Mouse (Mus musculus) midbrain, embryonic 16.5 days (tissue): ENCODE data around the gene Zgrf1. TPM values are rescaled to one million over a fixed set of nuclear protein-coding genes. Genes with fewer than 3 reads are reported as not detected.
A peak's percentile ranks its signal among the peaks of the same experiment; 100 is the strongest.

ENCODE experiments used
- ATAC-seq: fragments of 200-750 bp; cut with Nextera tagmentation; 2 replicates; pipeline ENCODE4 v1.8.0; 2017; ENCODE audit warnings: moderate TSS enrichment
- H3K27ac ChIP-seq: fragments of 300-500 bp; sonication (generic); 2 replicates; pipeline ENCODE4 v1.5.1; 2014; ENCODE audit warnings: mild to moderate bottlenecking, low read length, mixed read lengths
- H3K27me3 ChIP-seq: fragments of 300-500 bp; sonication (generic); 2 replicates; pipeline ENCODE4 v1.6.1; 2014; ENCODE audit warnings: low read depth, low read length, mixed read lengths; ENCODE audit not compliant: control insufficient read depth, insufficient read depth
- H3K36me3 ChIP-seq: fragments of 300-500 bp; sonication (generic); 2 replicates; pipeline ENCODE4 v1.6.1; 2014; ENCODE audit warnings: mild to moderate bottlenecking, low read length, moderate library complexity, mixed read lengths; ENCODE audit not compliant: control insufficient read depth, insufficient read depth
- H3K4me1 ChIP-seq: fragments of 300-500 bp; sonication (generic); 2 replicates; pipeline ENCODE4 v1.6.1; 2014; ENCODE audit warnings: mild to moderate bottlenecking, low read length, mixed read lengths; ENCODE audit not compliant: control insufficient read depth, insufficient read depth
- H3K4me2 ChIP-seq: fragments of 300-500 bp; sonication (generic); 2 replicates; pipeline ENCODE4 v1.6.1; 2014; ENCODE audit warnings: mild to moderate bottlenecking, low read length, mixed read lengths
- H3K4me3 ChIP-seq: fragments of 300-500 bp; sonication (generic); 2 replicates; pipeline ENCODE4 v1.5.1; 2014; ENCODE audit warnings: low read depth, mild to moderate bottlenecking, low read length, moderate library complexity, mixed read lengths
- H3K9ac ChIP-seq: fragments of 300-500 bp; sonication (generic); 2 replicates; pipeline ENCODE4 v1.6.1; 2014; ENCODE audit warnings: low read depth, low read length, mixed read lengths
- H3K9me3 ChIP-seq: fragments of 300-500 bp; sonication (generic); replicated peaks from 2 replicates; pipeline ENCODE4 v1.6.1; 2014; ENCODE audit warnings: mild to moderate bottlenecking, low read length, mixed read lengths; ENCODE audit not compliant: control insufficient read depth, poor library complexity, severe bottlenecking
- WGBS: fragments of 180-500 bp; shearing (Covaris S2); extraction: QIAGEN DNeasy Blood & Tissue Kit; methylation state at CpG from one replicate; pipeline ENCODE4 v1.1.7; 2014; 5-methylcytosine and 5-hydroxymethylcytosine counted together
- polyA plus RNA-seq: library from polyadenylated mRNA; unstranded; fragments of >200 nt; fragmentation: Nextera tagmentation; extraction: Ambion mirVana; gene quantifications from 2 replicates; pipeline ENCODE4 v1.2.1, GENCODE M21; 2015

Zgrf1 gene
- polyA plus RNA-seq, 1 experiment from 2014 or later: 2.4 TPM

GRCm38 (mm10) chr3:127552434-127552972, 786 bp upstream of the Zgrf1 start:
- Histone ChIP-seq H3K4me3 (peak overlapping the region; percentile 77), H3K4me1 (peaks cover 8% of the 10 kb centered on the region), H3K9me3 (no peaks in the 10 kb centered on the region), H3K36me3 (no peaks in the 10 kb centered on the region), H3K4me2 (peak overlapping the region; percentile 65), H3K27ac (peak overlapping the region; percentile 95), H3K27me3 (no peaks in the 10 kb centered on the region), H3K9ac (peak overlapping the region; percentile 81)
- 7% methylated on average over 10 of the region's 13 CpGs for WGBS
- no peak for ATAC-seq

GRCm38 (mm10) chr3:127553720-127554043, 393 bp downstream of the Zgrf1 start:
- peak overlapping the region; percentile 79 for H3K4me2 ChIP-seq
- H3K9ac ChIP-seq: peak overlapping the region; percentile 23
- H3K27ac ChIP-seq: no peak overlapping the region
- H3K27me3 ChIP-seq: no peaks in the 10 kb centered on the region
- peaks cover 8% of the 10 kb centered on the region for H3K4me1 ChIP-seq
- no peak for ATAC-seq
- H3K4me3 ChIP-seq: peak overlapping the region; percentile 77
- no peaks in the 10 kb centered on the region for H3K36me3 ChIP-seq
- WGBS: 2% methylated on average over 4 of the region's 4 CpGs
- no peaks in the 10 kb centered on the region for H3K9me3 ChIP-seq

GRCm38 (mm10) chr3:127554723-127555122, 1.4 kb downstream of the Zgrf1 start:
- 58% methylated on average over 5 of the region's 5 CpGs for WGBS
- no peak for ATAC-seq
- no peak overlapping the region for H3K4me2 ChIP-seq

GRCm38 (mm10) chr3:127558201-127558600, 4.9 kb downstream of the Zgrf1 start:
- Histone ChIP-seq H3K36me3 (no peaks in the 10 kb centered on the region), H3K4me2 (no peak overlapping the region), H3K27me3 (no peaks in the 10 kb centered on the region), H3K4me3 (no peak overlapping the region), H3K9ac (no peak overlapping the region), H3K27ac (no peak overlapping the region), H3K9me3 (no peaks in the 10 kb centered on the region), H3K4me1 (peaks cover 5% of the 10 kb centered on the region; the same call in 1 of the 2 replicates)
- no peak for ATAC-seq

More at GRCm38 (mm10) chr3:127554723-127555122, 1.4 kb downstream of the Zgrf1 start:
- no peaks in the 10 kb centered on the region for H3K27me3 ChIP-seq
- no peak overlapping the region for H3K4me3 ChIP-seq
- H3K27ac ChIP-seq: no peak overlapping the region
- no peaks in the 10 kb centered on the region for H3K9me3 ChIP-seq
- H3K4me1 ChIP-seq: peaks cover 8% of the 10 kb centered on the region
- no peaks in the 10 kb centered on the region for H3K36me3 ChIP-seq
- no peak overlapping the region for H3K9ac ChIP-seq

GRCm38 (mm10) chr3:127562974-127563373, 9.7 kb downstream of the Zgrf1 start:
- 91% methylated on average over 4 of the region's 4 CpGs for WGBS
- no peaks in the 10 kb centered on the region for H3K9me3 ChIP-seq
- H3K4me1 ChIP-seq: no peaks in the 10 kb centered on the region
- no peak for ATAC-seq
- H3K4me2 ChIP-seq: no peak overlapping the region
- no peak overlapping the region for H3K4me3 ChIP-seq
- no peak overlapping the region for H3K27ac ChIP-seq
- H3K27me3 ChIP-seq: no peaks in the 10 kb centered on the region
- H3K36me3 ChIP-seq: no peaks in the 10 kb centered on the region
- no peak overlapping the region for H3K9ac ChIP-seq

GRCm38 (mm10) chr3:127565129-127565528, 11.8 kb downstream of the Zgrf1 start:
- no peaks in the 10 kb centered on the region for H3K9me3 ChIP-seq
- H3K4me3 ChIP-seq: no peak overlapping the region
- H3K4me2 ChIP-seq: no peak overlapping the region
- H3K27me3 ChIP-seq: no peaks in the 10 kb centered on the region
- H3K36me3 ChIP-seq: no peaks in the 10 kb centered on the region
- H3K27ac ChIP-seq: no peak overlapping the region
- no peak overlapping the region for H3K9ac ChIP-seq
- no peaks in the 10 kb centered on the region for H3K4me1 ChIP-seq
- no peak for ATAC-seq
- 81% methylated on average over 3 of the region's 3 CpGs for WGBS

- H3K36me3 ChIP-seq: no peaks in the 10 kb centered on the region
- WGBS: 59% methylated on average over 4 of the region's 4 CpGs
- H3K4me2 ChIP-seq: no peak overlapping the region
- H3K4me3 ChIP-seq: no peak overlapping the region
- H3K27ac ChIP-seq: no peak overlapping the region
- no peaks in the 10 kb centered on the region for H3K27me3 ChIP-seq
- H3K9ac ChIP-seq: no peak overlapping the region
- H3K4me1 ChIP-seq: no peaks in the 10 kb centered on the region; the same call in 1 of the 2 replicates
- 0 out of 2 replicates have a peak, but pooled peaks have one; percentile 36 for ATAC-seq
- no peaks in the 10 kb centered on the region for H3K9me3 ChIP-seq
These were observed 19.3 kb downstream of the Zgrf1 start for GRCm38 (mm10) chr3:127572557-127572956.

- Histone ChIP-seq H3K9me3 (no peaks in the 10 kb centered on the region), H3K4me2 (no peak overlapping the region), H3K4me3 (no peak overlapping the region), H3K27me3 (no peaks in the 10 kb centered on the region), H3K9ac (no peak overlapping the region), H3K36me3 (no peaks in the 10 kb centered on the region; the same call in 1 of the 2 replicates), H3K4me1 (no peaks in the 10 kb centered on the region), H3K27ac (no peak overlapping the region)
- ATAC-seq: no peak
- WGBS: 90% methylated on average over 1 of the region's 1 CpGs
These were observed 43.8 kb downstream of the Zgrf1 start for GRCm38 (mm10) chr3:127597136-127597535.

GRCm38 (mm10) chr3:127608109-127608508, 54.8 kb downstream of the Zgrf1 start:
- Histone ChIP-seq H3K36me3 (no peaks in the 10 kb centered on the region), H3K9me3 (no peaks in the 10 kb centered on the region), H3K4me2 (no peak overlapping the region), H3K9ac (no peak overlapping the region), H3K4me3 (no peak overlapping the region), H3K4me1 (no peaks in the 10 kb centered on the region), H3K27ac (no peak overlapping the region), H3K27me3 (no peaks in the 10 kb centered on the region)
- no peak for ATAC-seq
- 90% methylated on average over 2 of the region's 2 CpGs for WGBS
